Mouse (Mus musculus): ENCODE measurements around the gene Enpp4. TPM values are rescaled to one million over a fixed set of nuclear protein-coding genes. Genes with fewer than 3 reads are reported as not detected.
A peak's percentile ranks its signal among the peaks of the same experiment; 100 is the strongest.

The Enpp4 gene
- total RNA-seq (2021): 10 to 100 TPM; 10.2 to 12.8 TPM
- long read RNA-seq, experiment 1, full-length matches to known transcripts: 8 of 11 reads
- long read RNA-seq, experiment 1, partial matches to known transcripts: 1 of 11 reads
- long read RNA-seq, experiment 1, other reads (novel, unspliced or antisense): 2 of 11 reads
- long read RNA-seq, experiment 2, full-length matches to known transcripts: 1 of 3 reads
- long read RNA-seq, experiment 2, partial matches to known transcripts: 0 of 3 reads
- long read RNA-seq, experiment 2, other reads (novel, unspliced or antisense): 2 of 3 reads

- DNase-seq: peak; percentile 92 to 95
These were observed at the start of gene Enpp4 for GRCm38 (mm10) chr17:44105287-44106138. Gene Enpp4 (minus strand): TSS chr17:44105809.

DNA sequence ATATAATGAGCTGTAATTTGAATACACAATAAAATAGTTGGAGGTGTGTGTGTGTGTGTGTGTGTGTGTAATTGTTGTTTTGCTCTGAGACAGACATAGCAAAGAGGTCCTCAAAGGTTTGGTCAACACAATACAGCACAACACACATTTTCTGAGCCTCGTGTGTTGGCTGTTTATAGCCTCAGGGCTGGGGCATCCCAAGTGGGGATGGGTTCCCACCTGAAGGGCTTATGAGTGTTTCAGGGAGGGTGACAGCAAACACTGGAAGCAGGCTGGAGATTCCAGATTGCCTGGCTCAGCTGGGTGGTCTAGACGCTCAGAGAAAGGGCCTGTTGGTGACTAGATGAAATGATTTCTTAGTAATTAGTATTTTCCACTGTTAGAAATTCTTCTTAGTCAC lies 49.6 kb upstream of the Enpp4 start:
- DNase-seq: no peak

DNA sequence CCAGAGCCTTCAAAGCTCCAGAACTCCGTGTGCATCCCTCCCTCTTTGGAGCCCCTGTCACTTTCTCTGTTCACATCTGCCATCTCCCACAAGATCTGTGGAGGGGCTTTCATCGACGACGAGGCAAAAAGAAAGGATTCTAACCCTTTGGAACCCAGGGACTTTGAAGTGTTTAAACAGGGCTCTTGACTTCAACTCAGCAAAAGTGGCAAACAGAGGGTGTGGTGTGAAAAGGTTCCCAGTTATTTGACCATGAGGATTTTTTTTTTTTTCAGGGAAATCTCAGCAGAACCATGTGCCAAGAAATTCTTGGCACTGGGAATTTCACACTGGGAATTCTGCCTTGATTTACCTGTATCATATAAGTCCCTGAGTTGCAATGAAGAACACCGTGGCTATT lies 48.3 kb upstream of the Enpp4 start:
- no peak for DNase-seq

DNA sequence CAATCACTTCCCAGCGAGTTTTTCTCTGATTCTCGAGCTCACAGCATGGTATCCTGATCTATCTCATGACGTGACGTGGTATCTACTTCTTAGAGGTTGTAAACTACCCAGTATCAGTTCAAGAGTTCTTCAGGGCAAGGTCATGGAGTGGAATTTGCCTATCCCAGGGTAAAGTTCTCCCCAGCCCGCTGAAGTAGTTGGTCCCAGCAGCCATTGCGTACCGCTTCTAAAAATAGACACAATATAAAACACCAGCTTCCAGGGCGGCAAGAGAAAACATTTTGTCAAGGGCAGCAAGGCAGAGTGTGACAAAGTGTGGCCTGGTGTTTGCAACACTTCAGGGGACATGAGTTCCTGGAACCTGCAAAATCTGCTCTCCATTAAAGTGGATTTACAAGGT lies 46.3 kb upstream of the Enpp4 start:
- DNase-seq: peak in 1 of 2 experiments; percentile 13

DNA sequence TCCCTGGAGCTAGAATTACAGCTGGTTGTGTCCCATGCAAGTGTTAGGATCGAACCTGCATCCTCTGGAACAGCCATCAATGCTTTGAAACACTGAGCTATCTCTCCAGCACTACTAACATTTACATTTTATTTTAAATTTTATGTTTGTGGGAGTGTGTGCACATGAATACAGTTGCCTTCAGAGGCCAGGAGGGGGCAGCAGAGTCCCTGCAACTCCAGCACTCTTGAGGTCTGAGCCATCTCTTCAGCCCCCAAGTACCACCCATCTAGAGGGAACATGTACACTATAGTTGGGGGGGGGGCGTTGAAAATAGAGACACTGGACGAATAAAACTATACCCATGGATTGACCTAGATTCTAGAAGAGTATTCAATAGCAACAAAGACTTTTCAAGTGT lies 45.5 kb upstream of the Enpp4 start:
- peak; percentile 65 to 75 for DNase-seq

GRCm38 (mm10) chr17:44148109-44148846 lies 42.7 kb upstream of the Enpp4 start:
- no peak for DNase-seq

- DNase-seq: no peak
These were observed 40.2 kb upstream of the Enpp4 start for GRCm38 (mm10) chr17:44145806-44146205.

GRCm38 (mm10) chr17:44136863-44137640 lies 31.4 kb upstream of the Enpp4 start:
- no peak for DNase-seq

- DNase-seq: no peak
These were observed 30.4 kb upstream of the Enpp4 start for GRCm38 (mm10) chr17:44136018-44136417.

- DNase-seq: no peak
These were observed 28.9 kb upstream of the Enpp4 start for GRCm38 (mm10) chr17:44134545-44134944.

DNA sequence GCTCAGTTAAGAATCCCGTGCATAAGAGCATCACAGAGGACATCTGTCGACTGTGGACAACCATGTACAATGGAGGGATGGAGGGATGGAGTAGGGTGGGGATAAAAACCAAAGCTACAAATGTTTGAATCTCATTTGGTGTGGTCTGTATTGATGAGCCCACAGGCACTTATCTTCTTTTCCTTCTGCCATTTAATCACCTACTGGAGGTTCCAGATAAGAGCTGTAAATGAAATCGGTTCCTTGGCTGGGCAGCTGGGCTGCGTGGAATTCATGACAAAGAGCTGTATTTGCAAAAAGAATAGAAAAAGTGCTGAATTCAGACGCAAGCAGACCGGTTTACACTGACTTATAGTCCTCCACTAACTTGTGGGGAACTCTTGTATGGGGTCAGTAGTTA lies 28.5 kb upstream of the Enpp4 start:
- no peak for DNase-seq

- DNase-seq: peak; percentile 74 to 80
These were observed 24.8 kb upstream of the Enpp4 start for GRCm38 (mm10) chr17:44130429-44130828.

DNA sequence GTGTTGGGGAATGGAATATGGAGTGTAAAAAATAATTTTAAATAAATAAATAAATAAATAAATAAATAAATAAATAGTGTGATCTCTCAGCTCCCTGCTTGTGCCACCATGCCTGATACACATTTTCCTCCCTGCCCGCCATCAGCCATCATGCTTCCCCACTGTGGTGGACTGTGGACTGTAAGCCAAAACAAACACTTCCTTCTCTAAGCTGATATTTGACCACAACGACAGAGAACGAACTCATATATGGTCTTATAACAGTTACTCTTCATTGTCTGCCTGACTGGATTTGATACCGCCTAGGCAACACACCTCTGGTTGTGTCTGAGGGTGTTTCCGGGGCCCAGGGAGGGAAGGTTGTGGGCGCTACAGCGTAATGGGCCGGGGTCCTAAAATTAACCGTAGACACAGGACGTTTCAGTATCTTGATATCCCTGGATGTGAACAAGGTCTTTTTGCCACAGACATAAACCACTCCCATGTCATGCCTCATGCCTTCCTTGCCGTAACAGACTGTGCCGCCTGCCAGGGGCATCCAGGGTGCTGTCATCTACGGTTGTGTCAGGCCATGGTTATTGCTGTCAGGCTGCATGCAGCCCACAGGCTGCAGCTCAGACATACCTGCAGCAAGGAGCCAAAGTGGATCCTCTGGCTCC lies 23.6 kb upstream of the Enpp4 start:
- no peak for DNase-seq

DNA sequence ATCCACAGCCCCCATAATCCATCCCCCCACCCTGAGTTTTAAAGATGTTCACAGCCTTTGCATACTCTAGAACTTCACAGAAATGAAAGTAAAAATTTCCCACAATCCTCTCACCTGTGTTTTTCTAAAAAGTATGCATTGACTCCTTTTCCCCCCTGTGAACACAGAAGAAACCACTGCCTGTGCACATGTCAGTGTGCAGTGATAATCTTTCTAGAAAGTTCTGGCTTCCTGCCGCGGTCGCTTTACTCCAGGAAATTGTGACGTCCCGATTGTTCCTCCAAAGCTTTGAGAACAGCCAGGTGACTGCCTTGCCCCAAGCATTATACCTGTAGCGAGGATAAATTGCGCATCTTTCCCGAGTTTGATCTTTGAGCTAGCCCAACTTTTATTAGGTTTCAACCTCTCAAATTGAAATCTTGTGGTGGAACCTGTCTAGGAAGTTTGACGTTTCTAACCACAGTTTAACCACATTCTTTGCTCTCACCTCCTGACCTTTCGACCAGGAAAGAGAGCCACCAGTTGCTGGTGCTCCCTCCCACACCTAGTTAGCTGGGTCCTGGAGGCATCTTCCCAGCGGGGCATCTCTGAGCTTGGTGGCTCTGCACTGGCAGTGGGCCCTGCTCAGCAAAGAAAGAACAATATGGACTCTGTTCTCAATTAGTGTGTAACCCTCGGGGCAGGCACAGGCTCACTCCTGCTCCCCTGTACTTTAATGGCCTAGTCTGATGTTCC lies 15.9 kb upstream of the Enpp4 start:
- DNase-seq: no peak

DNA sequence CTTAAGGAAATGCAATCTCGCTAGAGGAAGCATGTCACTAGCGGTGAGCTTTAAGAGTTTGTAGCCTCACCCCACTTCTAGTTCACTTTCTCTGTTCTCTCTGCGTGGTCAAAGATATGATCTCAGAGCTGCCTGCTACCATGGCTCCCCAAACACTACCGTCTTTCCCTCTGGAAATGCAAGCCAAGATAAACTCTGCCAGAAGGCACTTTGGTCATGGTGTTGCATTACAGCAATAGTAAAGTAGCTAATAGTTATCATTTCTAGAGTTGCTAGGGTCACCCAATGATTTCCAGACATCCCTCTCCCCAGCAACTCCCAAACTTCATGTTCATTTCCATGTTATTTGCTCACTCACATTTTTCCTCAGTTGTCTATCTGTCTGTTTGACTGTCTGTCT lies 12.6 kb upstream of the Enpp4 start:
- DNase-seq: no peak

- no peak for DNase-seq
These were observed 12.1 kb upstream of the Enpp4 start for GRCm38 (mm10) chr17:44117721-44118120.

- no peak for DNase-seq
These were observed 11.0 kb upstream of the Enpp4 start for GRCm38 (mm10) chr17:44116584-44116983.

GRCm38 (mm10) chr17:44108331-44108730 lies 2.7 kb upstream of the Enpp4 start:
- DNase-seq: no peak

GRCm38 (mm10) chr17:44101961-44102360 lies 3.6 kb downstream of the Enpp4 start:
- DNase-seq: no peak

GRCm38 (mm10) chr17:44100906-44101305 lies 4.7 kb downstream of the Enpp4 start:
- DNase-seq: peak in 1 of 2 experiments; percentile 8

DNA sequence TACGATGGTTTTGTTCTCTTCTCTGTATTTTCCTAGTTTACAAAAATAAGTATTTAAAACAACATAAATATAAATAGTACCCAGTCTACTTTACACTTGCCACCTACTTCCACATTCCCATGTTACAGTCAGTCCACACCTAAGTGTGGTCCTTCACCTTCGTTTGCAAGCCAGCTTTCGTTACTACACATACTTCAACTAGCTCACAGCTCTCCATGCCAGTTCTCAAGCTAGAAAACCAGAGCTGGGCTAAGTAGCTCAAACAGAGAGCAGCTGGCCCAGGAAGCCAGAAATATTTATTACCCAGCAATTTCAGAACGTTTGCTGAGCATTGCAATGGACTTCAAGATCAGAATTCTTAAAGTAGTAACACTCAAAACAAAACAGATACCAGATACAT lies 5.1 kb downstream of the Enpp4 start:
- no peak for DNase-seq
